Mouse (Mus musculus) brain, embryonic 14.5 days (tissue): ENCODE measurements at regions not wholly inside any gene's neighbourhood (a gene's known extent, or its start where the extent isn't known, plus 50 kb on each side); places are given as distances from the start of the nearest gene placed in this dataset.
A peak's percentile ranks its signal among the peaks of the same experiment; 100 is the strongest.

Experiments
- CTCF ChIP-seq: fragments of 200-500 bp; IDR thresholded peaks from 2 replicates; pipeline ENCODE4 v1.5.1; 2012; ENCODE audit warnings: inconsistent platforms, mild to moderate bottlenecking, moderate library complexity, borderline replicate concordance; ENCODE audit not compliant: insufficient read depth, insufficient read length; ENCODE audit errors: extremely low read depth
- POLR2A ChIP-seq: fragments of 200-500 bp; IDR thresholded peaks from 2 replicates; pipeline ENCODE4 v1.6.1; 2012; ENCODE audit warnings: mild to moderate bottlenecking, inconsistent platforms, borderline replicate concordance; ENCODE audit not compliant: poor library complexity, insufficient read depth, insufficient read length, severe bottlenecking; ENCODE audit errors: extremely low read depth

DNA sequence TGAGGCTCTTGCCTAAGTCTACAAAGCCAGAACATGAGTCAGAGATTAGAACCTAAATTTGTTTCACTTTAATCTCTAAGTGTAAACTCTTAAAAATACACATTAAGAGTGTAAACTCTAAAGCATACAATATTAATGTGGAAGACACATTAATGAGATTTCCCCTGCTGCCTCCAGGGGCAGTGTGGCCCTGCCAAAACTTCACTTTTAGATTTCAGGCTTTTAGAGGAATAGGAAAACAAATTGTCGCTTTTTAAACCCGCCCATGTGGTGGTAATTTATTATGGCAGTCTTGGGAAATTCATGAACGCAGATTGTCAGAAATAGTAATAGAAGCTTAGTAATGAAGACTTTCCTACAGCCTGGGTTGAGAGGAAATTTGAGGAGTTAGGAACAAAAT, 549.0 kb upstream of the Lcorl start:
- TF ChIP-seq CTCF (peak; percentile 47; the same call in 1 of the 2 replicates), POLR2A (no peak)
